Mouse (Mus musculus) MEL (cell line): ENCODE data around the gene Pole4. TPM values are rescaled to one million over a fixed set of nuclear protein-coding genes. Genes with fewer than 3 reads are reported as not detected.

Experiments
- DNase-seq: peaks from one replicate; pipeline ENCODE4 v3.0.0; 2011; ENCODE audit warnings: low read depth, low spot score
- H3K27ac ChIP-seq: 2 replicates; pipeline ENCODE4 v1.5.1; 2012; ENCODE audit warnings: low read depth, mild to moderate bottlenecking, control low read depth, low read length, moderate library complexity; ENCODE audit not compliant: control insufficient read depth
- H3K27me3 ChIP-seq, 2 experiments: fragments of 150-350 bp in 1 of 2; sonication (generic) in 1 of 2; 2 replicates each; pipeline ENCODE4 v1.6.1; 2012; ENCODE audit warnings: low read length in 2 of 2, mild to moderate bottlenecking in 2 of 2, improper control_type of control experiment in 1 of 2, moderate library complexity in 1 of 2; ENCODE audit not compliant: insufficient read depth in 2 of 2, control insufficient read depth in 1 of 2
- H3K36me3 ChIP-seq, 2 experiments: 2 replicates each; pipeline ENCODE4 v1.6.1; 2012 to 2014; ENCODE audit warnings: low read length in 2 of 2, improper control_type of control experiment in 1 of 2, inconsistent platforms in 1 of 2, mild to moderate bottlenecking in 1 of 2; ENCODE audit not compliant: insufficient read depth in 2 of 2, control insufficient read depth in 1 of 2
- H3K4me1 ChIP-seq, 2 experiments: fragments of 150-350 bp in 1 of 2; sonication (generic) in 1 of 2; 2 replicates each; pipeline ENCODE4 v1.6.1; 2012; ENCODE audit warnings: low read length in 2 of 2, improper control_type of control experiment in 1 of 2, mild to moderate bottlenecking in 1 of 2; ENCODE audit not compliant: insufficient read depth in 2 of 2, control insufficient read depth in 1 of 2
- H3K4me3 ChIP-seq, 2 experiments: fragments of 150-350 bp in 1 of 2; sonication (generic) in 1 of 2; 2 replicates each; pipeline ENCODE4 v1.5.1; 2012; ENCODE audit warnings: low read depth in 2 of 2, low read length in 2 of 2, mild to moderate bottlenecking in 2 of 2, moderate library complexity in 2 of 2, control low read depth in 1 of 2, improper control_type of control experiment in 1 of 2; ENCODE audit not compliant: control insufficient read depth in 1 of 2, insufficient read depth in 1 of 2
- H3K79me2 ChIP-seq: 2 replicates; pipeline ENCODE4 v1.6.1; 2012; ENCODE audit warnings: mild to moderate bottlenecking, low read length, moderate library complexity; ENCODE audit not compliant: control insufficient read depth, poor library complexity, insufficient read depth
- H3K9ac ChIP-seq: 2 replicates; pipeline ENCODE4 v1.6.1; 2012; ENCODE audit warnings: low read depth, mild to moderate bottlenecking, control low read depth, low read length, moderate library complexity; ENCODE audit not compliant: control insufficient read depth, poor library complexity, severe bottlenecking
- H3K9me3 ChIP-seq: fragments of 150-350 bp; sonication (generic); replicated peaks from 2 replicates; pipeline ENCODE4 v1.6.1; 2012; ENCODE audit warnings: mild to moderate bottlenecking, low read length, improper control_type of control experiment, moderate library complexity; ENCODE audit not compliant: insufficient read depth
- CHD1 ChIP-seq: IDR thresholded peaks from 2 replicates; pipeline ENCODE4 v1.6.1; 2012; ENCODE audit warnings: low read depth, mild to moderate bottlenecking, inconsistent platforms, low read length, improper control_type of control experiment
- CHD2 ChIP-seq: IDR thresholded peaks from 2 replicates; pipeline ENCODE4 v1.6.1; 2011; ENCODE audit warnings: low read length, improper control_type of control experiment
- CTCF ChIP-seq, 3 experiments: IDR thresholded peaks in 2 of 3; conservative IDR thresholded peaks in 1 of 3; 2 replicates each; pipeline ENCODE4 v1.5.1; 2011 to 2012; ENCODE audit warnings: low read length in 3 of 3, low read depth in 2 of 3, mild to moderate bottlenecking in 2 of 3, improper control_type of control experiment in 1 of 3, inconsistent platforms in 1 of 3, mixed read lengths in 1 of 3, moderate library complexity in 1 of 3; ENCODE audit not compliant: control insufficient read depth in 1 of 3, insufficient read depth in 1 of 3, poor library complexity in 1 of 3, severe bottlenecking in 1 of 3
- E2F4 ChIP-seq: IDR thresholded peaks from 2 replicates; pipeline ENCODE4 v1.6.1; 2011; ENCODE audit warnings: low read depth, low read length, improper control_type of control experiment, borderline replicate concordance
- ELF1 ChIP-seq: IDR thresholded peaks from 2 replicates; pipeline ENCODE4 v1.6.1; 2014; ENCODE audit warnings: low read depth, mild to moderate bottlenecking, inconsistent platforms, low read length, improper control_type of control experiment, moderate library complexity
- EP300 ChIP-seq, 2 experiments: IDR thresholded peaks; 2 replicates each; pipeline ENCODE4 v1.6.1; 2011; ENCODE audit warnings: improper control_type of control experiment in 2 of 2, low read length in 2 of 2, low read depth in 1 of 2, mild to moderate bottlenecking in 1 of 2
- ETS1 ChIP-seq: IDR thresholded peaks from 2 replicates; pipeline ENCODE4 v1.6.1; 2012; ENCODE audit warnings: low read depth, mild to moderate bottlenecking, inconsistent platforms, low read length, improper control_type of control experiment, moderate library complexity
- GABPA ChIP-seq: IDR thresholded peaks from 2 replicates; pipeline ENCODE4 v1.6.1; 2012; ENCODE audit warnings: low read depth, mild to moderate bottlenecking, inconsistent platforms, low read length, improper control_type of control experiment, moderate library complexity
- GATA1 ChIP-seq: IDR thresholded peaks from 2 replicates; pipeline ENCODE4 v1.6.1; 2011; ENCODE audit warnings: low read depth, low read length, improper control_type of control experiment
- HCFC1 ChIP-seq: IDR thresholded peaks from 2 replicates; pipeline ENCODE4 v1.6.1; 2012; ENCODE audit warnings: low read depth, mild to moderate bottlenecking, inconsistent platforms, low read length, improper control_type of control experiment, moderate library complexity
- JUND ChIP-seq: IDR thresholded peaks from 2 replicates; pipeline ENCODE4 v1.6.1; 2011; ENCODE audit warnings: low read depth, mild to moderate bottlenecking, improper control_type of control experiment, low read length
- MAFK ChIP-seq: IDR thresholded peaks from 2 replicates; pipeline ENCODE4 v1.6.1; 2011; ENCODE audit warnings: low read depth, mild to moderate bottlenecking, low read length, improper control_type of control experiment, borderline replicate concordance
- MAX ChIP-seq: IDR thresholded peaks from 2 replicates; pipeline ENCODE4 v1.6.1; 2011; ENCODE audit warnings: low read length, improper control_type of control experiment
- MAZ ChIP-seq: IDR thresholded peaks from 2 replicates; pipeline ENCODE4 v1.6.1; 2012; ENCODE audit warnings: low read depth, mild to moderate bottlenecking, inconsistent platforms, low read length, improper control_type of control experiment
- MEF2A ChIP-seq: IDR thresholded peaks from 2 replicates; pipeline ENCODE4 v1.6.1; 2014; ENCODE audit warnings: low read depth, mild to moderate bottlenecking, inconsistent platforms, low read length, improper control_type of control experiment; ENCODE audit not compliant: poor library complexity, insufficient replicate concordance, severe bottlenecking; ENCODE audit errors: extremely low read depth
- MXI1 ChIP-seq: IDR thresholded peaks from 2 replicates; pipeline ENCODE4 v1.6.1; 2011; ENCODE audit warnings: mild to moderate bottlenecking, low read depth, low read length, improper control_type of control experiment
- MYB ChIP-seq: IDR thresholded peaks from 2 replicates; pipeline ENCODE4 v1.6.1; 2011; ENCODE audit warnings: mild to moderate bottlenecking, low read depth, low read length, improper control_type of control experiment
- MYC ChIP-seq: IDR thresholded peaks from 2 replicates; pipeline ENCODE4 v1.6.1; 2011; ENCODE audit warnings: low read depth, mild to moderate bottlenecking, low read length, improper control_type of control experiment, moderate library complexity
- NELFE ChIP-seq: IDR thresholded peaks from 2 replicates; pipeline ENCODE4 v1.6.1; 2011; ENCODE audit warnings: low read depth, low read length, improper control_type of control experiment
- NRF1 ChIP-seq: IDR thresholded peaks from 2 replicates; pipeline ENCODE4 v1.6.1; 2014; ENCODE audit warnings: low read depth, mild to moderate bottlenecking, inconsistent platforms, low read length, improper control_type of control experiment, moderate library complexity; ENCODE audit not compliant: poor library complexity, insufficient read depth, severe bottlenecking
- POLR2A ChIP-seq, 2 experiments: IDR thresholded peaks; 2 replicates each; pipeline ENCODE4 v1.6.1; 2011 to 2012; ENCODE audit warnings: low read length in 2 of 2, mild to moderate bottlenecking in 2 of 2, control low read depth in 1 of 2, improper control_type of control experiment in 1 of 2, low read depth in 1 of 2, moderate library complexity in 1 of 2; ENCODE audit not compliant: control insufficient read depth in 1 of 2, insufficient read depth in 1 of 2, poor library complexity in 1 of 2
- POLR2AphosphoS2 ChIP-seq: IDR thresholded peaks from 2 replicates; pipeline ENCODE4 v1.6.1; 2011; ENCODE audit warnings: low read length, improper control_type of control experiment
- POLR2AphosphoS5 ChIP-seq: IDR thresholded peaks from 2 replicates; pipeline ENCODE4 v1.6.1; 2012; ENCODE audit warnings: low read depth, borderline replicate concordance, mild to moderate bottlenecking, inconsistent platforms, low read length, moderate library complexity, mixed read lengths
- RAD21 ChIP-seq: IDR thresholded peaks from 2 replicates; pipeline ENCODE4 v1.6.1; 2011; ENCODE audit warnings: mild to moderate bottlenecking, low read depth, low read length, improper control_type of control experiment
- RCOR1 ChIP-seq: IDR thresholded peaks from 2 replicates; pipeline ENCODE4 v1.6.1; 2012; ENCODE audit warnings: low read depth, mild to moderate bottlenecking, inconsistent platforms, low read length, improper control_type of control experiment
- SIN3A ChIP-seq: IDR thresholded peaks from 2 replicates; pipeline ENCODE4 v1.6.1; 2012; ENCODE audit warnings: low read length, improper control_type of control experiment, inconsistent platforms
- TAL1 ChIP-seq: IDR thresholded peaks from 2 replicates; pipeline ENCODE4 v1.6.1; 2012; ENCODE audit warnings: mild to moderate bottlenecking, inconsistent platforms, low read length, moderate library complexity, mixed read lengths
- TBP ChIP-seq: IDR thresholded peaks from 2 replicates; pipeline ENCODE4 v1.8.0; 2011; ENCODE audit warnings: low read depth, low read length, improper control_type of control experiment
- TCF12 ChIP-seq: IDR thresholded peaks from 2 replicates; pipeline ENCODE4 v1.6.1; 2014; ENCODE audit warnings: low read depth, mild to moderate bottlenecking, inconsistent platforms, low read length, improper control_type of control experiment, moderate library complexity
- UBTF ChIP-seq: IDR thresholded peaks from 2 replicates; pipeline ENCODE4 v1.6.1; 2012; ENCODE audit warnings: low read depth, mild to moderate bottlenecking, inconsistent platforms, low read length, improper control_type of control experiment, moderate library complexity, borderline replicate concordance; ENCODE audit not compliant: insufficient read depth
- USF1 ChIP-seq: IDR thresholded peaks from 2 replicates; pipeline ENCODE4 v1.6.1; 2014; ENCODE audit warnings: low read depth, mild to moderate bottlenecking, inconsistent platforms, low read length, improper control_type of control experiment, moderate library complexity
- USF2 ChIP-seq, 2 experiments: IDR thresholded peaks; 2 replicates each; pipeline ENCODE4 v1.6.1; 2011 to 2012; ENCODE audit warnings: improper control_type of control experiment in 2 of 2, low read length in 2 of 2, borderline replicate concordance in 1 of 2, inconsistent platforms in 1 of 2, low read depth in 1 of 2, mild to moderate bottlenecking in 1 of 2; ENCODE audit not compliant: insufficient read depth in 1 of 2
- ZC3H11A ChIP-seq: IDR thresholded peaks from 2 replicates; pipeline ENCODE4 v1.6.1; 2012; ENCODE audit warnings: low read depth, mild to moderate bottlenecking, inconsistent platforms, low read length, improper control_type of control experiment
- ZKSCAN1 ChIP-seq: IDR thresholded peaks from 2 replicates; pipeline ENCODE4 v1.6.1; 2012; ENCODE audit warnings: low read depth, mild to moderate bottlenecking, inconsistent platforms, low read length, improper control_type of control experiment, moderate library complexity
- ZMIZ1 ChIP-seq: IDR thresholded peaks from 2 replicates; pipeline ENCODE4 v1.6.1; 2012; ENCODE audit warnings: low read depth, mild to moderate bottlenecking, inconsistent platforms, low read length, improper control_type of control experiment, moderate library complexity
- ZNF384 ChIP-seq: IDR thresholded peaks from 2 replicates; pipeline ENCODE4 v1.6.1; 2012; ENCODE audit warnings: low read depth, mild to moderate bottlenecking, inconsistent platforms, low read length, improper control_type of control experiment
- polyA plus RNA-seq, 2 experiments: library from polyadenylated mRNA; stranded (reverse) in 1 of 2; unstranded in 1 of 2; fragments of >175 nt in 1 of 2; fragments of >200 nt in 1 of 2; gene quantifications; 2 replicates each; pipeline versions ENCODE4 v1.2.1 to v1.2.4; 2012; ENCODE audit warnings: low replicate concordance in 2 of 2, low read depth in 1 of 2; ENCODE audit not compliant: insufficient read length in 2 of 2, insufficient read depth in 1 of 2, missing spikeins in 1 of 2
- total RNA-seq: library from RNA; depleted of rRNA; stranded (reverse); fragments of 300-350 nt; gene quantifications from 2 replicates; pipeline ENCODE4 v1.2.3, GENCODE M21; 2012

The Pole4 gene
- total and polyA plus RNA-seq, 3 experiments = 67.2 to 76.7 TPM; not detected in 1

- Histone ChIP-seq H3K9me3 (no peaks in the 10 kb centered on the region), H3K36me3 (peaks cover 4 to 19% of the 10 kb centered on the region in 2 experiments; a peak in 3 of 4 replicates), H3K9ac (peak overlapping the region; percentile 85), H3K4me1 (peaks cover 0 to 10% of the 10 kb centered on the region in 2 experiments; a peak in 3 of 4 replicates), H3K27me3 (no peaks in the 10 kb centered on the region), H3K79me2 (peaks cover 1% of the 10 kb centered on the region; the same call in 1 of the 2 replicates), H3K27ac (peak overlapping the region; percentile 84), H3K4me3 (peak overlapping the region; percentile 66 to 70)
- peak; percentile 97 for DNase-seq
- peak; percentile 90 for TF ChIP-seq ZMIZ1
- TF ChIP-seq MXI1 = peak; percentile 49
- 0 out of 2 replicates have a peak, but pooled peaks have one; percentile 42 for TF ChIP-seq MAZ
- TF ChIP-seq HCFC1 = peak; percentile 70
- no peak for TF ChIP-seq USF2 (IDR thresholded peaks at IDR 0.05; ENCODE audit: borderline replicate concordance in 1 of 2, insufficient read depth in 1 of 2, low read depth in 1 of 2, low read length in 2 of 2)
- 0 out of 4 replicates have a peak, but pooled peaks of 1 of the 2 experiments have one; percentile 21 for TF ChIP-seq EP300 (IDR thresholded peaks at IDR 0.05; ENCODE audit: low read depth in 1 of 2, low read length in 2 of 2)
- peak; percentile 87 for TF ChIP-seq POLR2AphosphoS2
- no peak for TF ChIP-seq MEF2A
- TF ChIP-seq UBTF = 0 out of 2 replicates have a peak, but pooled peaks have one; percentile 68
- TF ChIP-seq POLR2A (IDR thresholded peaks at IDR 0.05; ENCODE audit: control insufficient read depth in 1 of 2, insufficient read depth in 1 of 2, low read depth in 1 of 2, low read length in 2 of 2, poor library complexity in 1 of 2) = peak; percentile 83 to 96
- no peak for TF ChIP-seq ZC3H11A
- TF ChIP-seq TCF12 = peak; percentile 41; the same call in 1 of the 2 replicates
- peak; percentile 75 for TF ChIP-seq SIN3A
- TF ChIP-seq E2F4 = peak; percentile 90; the same call in 1 of the 2 replicates
- TF ChIP-seq ELF1 = peak; percentile 95
- TF ChIP-seq ETS1 = no peak
- no peak for TF ChIP-seq GABPA
- no peak for TF ChIP-seq CHD1
- peak; percentile 80 for TF ChIP-seq MAX
- no peak for TF ChIP-seq MAFK
- TF ChIP-seq ZKSCAN1 = no peak
- TF ChIP-seq RAD21 = no peak
- TF ChIP-seq CTCF (IDR thresholded peaks at IDR 0.05 in 2 of 3, conservative IDR thresholded peaks at IDR 0.05 in 1 of 3; ENCODE audit: control insufficient read depth in 1 of 3, insufficient read depth in 1 of 3, low read depth in 2 of 3, low read length in 3 of 3, poor library complexity in 1 of 3, severe bottlenecking in 1 of 3) = no peak
- TF ChIP-seq NRF1 = peak; percentile 51; the same call in 1 of the 2 replicates
- TF ChIP-seq ZNF384 = no peak
- no peak for TF ChIP-seq RCOR1
- TF ChIP-seq MYC = peak; percentile 32
- TF ChIP-seq USF1 = peak; percentile 52; the same call in 1 of the 2 replicates
- no peak for TF ChIP-seq CHD2
- peak; percentile 92 for TF ChIP-seq NELFE
- TF ChIP-seq MYB = no peak
- no peak for TF ChIP-seq TAL1
- TF ChIP-seq GATA1 = no peak
- TF ChIP-seq JUND = no peak
- TF ChIP-seq TBP = 0 out of 2 replicates have a peak, but pooled peaks have one; percentile 11
- TF ChIP-seq POLR2AphosphoS5 = peak; percentile 16; the same call in 1 of the 2 replicates
Measured at GRCm38 (mm10) chr6:82652521-82653168, 52.5 kb downstream of the Pole4 start.
